Mouse (Mus musculus): Measurements from ENCODE around the gene Pde1c. TPM values are rescaled to one million over a fixed set of nuclear protein-coding genes. Genes with fewer than 3 reads are reported as not detected.

Gene Pde1c
- total RNA-seq, 2 experiments from 2014 or later = 0.13 to 0.23 TPM

- no peak for DNase-seq
Observed at GRCm38 (mm10) chr6:56076378-56076805, 492.5 kb downstream of the Pde1c start.

DNA sequence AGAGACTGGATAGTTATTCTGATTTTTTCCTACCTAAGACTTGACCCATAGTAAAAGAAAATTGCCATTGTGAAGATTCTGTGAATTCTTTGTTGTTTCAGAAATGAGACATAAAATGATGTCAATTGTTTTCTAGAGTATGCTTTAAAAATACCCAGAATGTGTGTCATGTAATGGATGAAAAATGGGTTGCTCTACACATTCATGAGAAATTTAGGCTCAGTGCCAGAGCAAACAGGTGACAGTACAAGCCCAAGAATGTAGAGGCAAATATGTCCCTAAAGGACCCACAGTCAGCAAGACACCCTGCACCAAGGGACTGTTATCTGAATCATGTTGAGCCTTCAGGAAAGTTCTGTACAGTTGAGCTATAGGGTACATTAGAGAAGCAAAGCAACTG is 500.4 kb downstream of the Pde1c start:
- DNase-seq = no peak

GRCm38 (mm10) chr6:56066632-56067282 is 502.1 kb downstream of the Pde1c start:
- DNase-seq = peak; percentile 2 to 37

DNA sequence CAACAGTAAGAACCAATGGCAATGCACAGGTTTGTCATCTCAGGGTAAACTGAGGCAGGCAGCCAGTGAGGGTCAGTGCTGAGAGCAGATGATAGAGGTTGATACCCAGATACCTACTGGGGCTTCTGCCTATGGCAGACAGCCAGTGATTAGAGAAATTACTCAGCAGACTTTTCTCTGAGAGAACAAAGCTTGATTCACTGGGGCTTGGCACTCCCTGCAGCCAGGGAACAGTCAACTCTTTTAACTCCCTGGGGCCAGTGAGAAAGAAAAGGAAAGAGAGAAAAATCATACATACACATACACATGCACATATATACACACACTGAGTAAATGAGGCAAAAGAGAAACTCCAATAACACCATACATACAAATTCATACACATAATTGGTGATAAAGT is 505.2 kb downstream of the Pde1c start:
- DNase-seq = no peak

DNA sequence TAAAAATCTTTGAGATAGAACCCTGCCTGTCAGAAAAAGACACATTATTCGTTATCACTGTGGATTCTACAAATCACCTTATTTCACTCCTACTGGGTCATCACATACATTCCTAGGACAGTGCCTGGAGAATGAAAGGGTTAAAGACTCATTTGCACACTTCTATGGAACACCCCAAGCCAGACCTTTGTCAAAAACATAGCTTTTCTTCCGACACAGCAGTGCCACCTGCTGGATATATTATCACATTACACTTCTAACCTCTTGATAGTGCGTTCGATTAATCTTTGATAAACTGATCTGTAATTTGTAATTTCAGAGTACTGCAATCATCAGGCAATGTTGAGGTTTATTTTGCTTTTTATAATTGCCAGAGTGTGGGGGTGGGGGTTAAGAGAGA is 519.8 kb downstream of the Pde1c start:
- peak in 1 of 2 experiments; percentile 3 for DNase-seq

DNA sequence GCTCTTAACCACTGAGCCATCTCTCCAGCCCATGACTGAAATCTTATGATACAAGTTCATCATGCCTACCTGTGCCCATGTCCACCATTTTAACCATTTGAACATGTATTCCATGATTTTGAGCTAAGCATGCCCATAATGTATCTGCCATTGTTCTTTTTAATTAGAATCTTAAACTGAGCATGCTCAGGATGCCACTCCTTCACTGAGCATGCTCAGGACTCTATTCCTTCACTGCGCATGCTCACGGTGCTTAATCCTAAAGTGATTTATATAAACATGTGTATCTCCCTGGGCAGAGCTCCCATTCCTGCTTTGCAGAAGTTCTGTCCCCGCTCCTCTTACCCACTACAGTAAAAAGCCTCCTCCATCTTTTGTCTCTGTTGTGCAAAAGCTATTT is 520.3 kb downstream of the Pde1c start:
- no peak for DNase-seq

- DNase-seq = no peak
Observed at GRCm38 (mm10) chr6:56044716-56045115, 524.2 kb downstream of the Pde1c start.

DNA sequence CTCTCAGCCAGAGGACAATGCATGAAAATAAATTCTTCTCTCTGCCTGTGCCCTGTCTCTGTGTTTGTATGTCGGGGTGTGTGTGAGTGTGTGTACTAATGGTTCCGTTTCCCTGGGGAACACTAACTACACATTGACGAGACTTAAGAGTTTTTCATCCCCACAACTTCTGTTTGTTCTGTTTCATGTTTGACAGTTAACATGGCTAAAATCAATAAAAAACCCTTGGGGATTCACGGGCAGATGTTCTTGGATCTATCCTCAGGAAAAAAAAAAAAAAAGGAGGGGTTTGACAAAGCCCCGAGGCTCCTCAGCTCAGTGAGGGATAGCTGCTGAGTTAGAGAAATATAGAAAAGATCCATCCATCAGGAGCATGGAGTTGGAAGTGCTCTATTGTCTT is 524.6 kb downstream of the Pde1c start:
- DNase-seq = no peak

DNA sequence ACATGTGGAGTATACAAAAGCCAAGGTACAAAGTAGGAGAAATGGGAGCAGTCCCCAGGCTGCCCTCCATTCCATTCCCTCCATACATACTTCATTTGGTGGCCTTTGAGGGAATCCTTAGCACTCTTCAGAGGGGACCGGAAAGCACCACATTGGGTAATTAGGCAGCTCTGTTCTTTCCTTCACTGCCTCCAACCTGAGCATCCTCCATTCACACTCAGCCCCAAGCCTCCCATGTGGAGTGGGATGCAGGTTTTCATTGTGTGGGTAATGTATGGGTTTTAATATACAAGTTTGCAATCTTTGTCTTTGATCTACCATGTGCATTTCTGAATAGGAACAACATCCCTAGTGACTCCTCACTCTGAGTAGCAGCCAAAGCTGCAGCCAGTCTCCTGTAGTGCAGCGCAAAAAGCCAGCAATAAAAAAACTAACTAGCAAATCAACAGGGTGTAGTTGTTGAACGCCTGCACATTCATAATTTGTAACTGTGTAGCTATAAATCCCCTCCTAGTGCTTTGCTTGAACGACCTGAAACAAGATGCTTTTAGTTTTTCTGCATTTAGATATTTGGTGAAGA is 529.3 kb downstream of the Pde1c start:
- no peak for DNase-seq

- no peak for DNase-seq
Observed at GRCm38 (mm10) chr6:56035054-56035453, 533.8 kb downstream of the Pde1c start.

- no peak for DNase-seq
Observed at GRCm38 (mm10) chr6:56032231-56032630, 536.7 kb downstream of the Pde1c start.

DNA sequence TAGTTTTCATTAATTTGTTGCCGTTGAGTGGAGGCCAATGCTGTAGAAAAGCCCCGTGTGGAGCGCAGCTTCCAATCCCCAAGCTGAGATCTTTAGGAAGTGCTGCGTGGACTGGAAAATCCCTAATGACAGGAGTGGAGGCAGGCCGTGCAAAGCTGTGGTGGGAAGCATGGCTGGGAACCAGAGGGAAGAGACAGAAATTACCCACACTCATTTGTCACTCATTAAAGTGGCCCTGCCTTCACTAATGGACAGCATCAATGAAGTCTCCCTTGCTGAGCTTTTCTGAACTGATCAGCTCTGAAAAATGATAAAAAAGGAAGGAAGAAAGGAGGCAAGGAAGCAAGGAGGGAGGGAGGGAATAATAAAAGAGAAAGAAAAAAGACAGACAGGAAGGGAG is 538.9 kb downstream of the Pde1c start:
- DNase-seq = no peak

GRCm38 (mm10) chr6:56027966-56028365 is 540.9 kb downstream of the Pde1c start:
- no peak for DNase-seq

DNA sequence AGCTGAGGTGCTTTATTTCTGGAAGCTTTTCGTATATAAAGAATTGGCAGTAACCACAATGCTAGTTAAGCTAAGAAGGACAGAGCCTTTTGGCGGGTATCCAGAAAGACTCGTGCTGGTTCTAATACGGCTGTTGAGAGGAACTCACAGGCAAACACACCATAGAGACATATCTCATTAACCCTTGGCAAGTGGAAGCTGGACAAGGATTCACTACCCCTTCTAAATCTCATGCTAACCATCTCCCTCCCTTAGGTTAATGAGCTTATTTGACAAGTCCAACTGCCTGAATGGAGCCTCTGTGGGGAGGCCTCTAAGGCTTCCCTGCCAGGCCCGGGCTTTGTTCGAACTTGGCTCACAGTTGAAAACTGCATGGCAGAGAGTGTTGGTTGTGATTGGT is 541.6 kb downstream of the Pde1c start:
- no peak for DNase-seq

DNA sequence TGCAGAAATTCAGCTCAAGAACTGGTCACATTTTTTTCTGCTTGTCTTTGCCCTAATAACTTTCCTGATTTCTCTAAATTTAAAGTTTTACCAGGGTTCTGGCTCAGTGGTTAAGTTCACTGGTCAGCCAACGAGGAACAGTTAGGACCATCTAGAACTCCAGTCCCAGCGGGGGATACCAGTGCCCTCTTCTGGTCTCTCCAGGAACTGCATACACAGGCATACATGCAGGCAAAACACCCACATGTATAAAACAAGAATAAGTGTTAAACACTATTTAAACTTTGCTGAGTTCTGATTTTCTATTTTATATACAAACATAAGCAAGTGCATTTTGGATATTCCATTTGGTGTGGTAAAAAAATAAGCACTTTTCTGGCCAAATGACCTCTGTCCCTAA is 543.4 kb downstream of the Pde1c start:
- peak; percentile 8 to 16 for DNase-seq

Small RNA genes within 50 kb of the gene (microRNA-seq; reads per million reads assigned to microRNA genes)
- not detected for gene Gm44413

Other genes with a start within 250 kb of the Pde1c start
- 10 to 100 TPM; 29.3 to 33.8 TPM for gene Lsm5, start 135.6 kb upstream of the Pde1c start, total RNA-seq (2021)
- gene Avl9, start 145.8 kb upstream of the Pde1c start, total RNA-seq (2021) = 10 to 100 TPM; 25.2 to 28.5 TPM
- 10 to 100 TPM; 33.6 to 36.0 TPM for gene Kbtbd2, start 228.7 kb upstream of the Pde1c start, total RNA-seq (2021)

Data from adrenal gland, postnatal 36 days (tissue).